Mouse (Mus musculus) common myeloid progenitor, adult 5-6 weeks (primary cell): ENCODE measurements around the gene Actr1a. TPM values are rescaled to one million over a fixed set of nuclear protein-coding genes. Genes with fewer than 3 reads are reported as not detected.

Experiments
- ATAC-seq: replicated peaks from 2 replicates; pipeline ENCODE4 v1.8.0; 2016; ENCODE audit warnings: low read depth, mild to moderate bottlenecking, moderate TSS enrichment, inconsistent platforms; ENCODE audit not compliant: poor library complexity, severe bottlenecking
- total RNA-seq: library from RNA; stranded (forward); fragments of 200-1000, 187-1606 nt; gene quantifications from 2 replicates; pipeline ENCODE4 v1.2.3, GENCODE M21; 2017

The Actr1a gene
- total RNA-seq, 1 experiment from 2014 or later, result 80.1 TPM

DNA sequence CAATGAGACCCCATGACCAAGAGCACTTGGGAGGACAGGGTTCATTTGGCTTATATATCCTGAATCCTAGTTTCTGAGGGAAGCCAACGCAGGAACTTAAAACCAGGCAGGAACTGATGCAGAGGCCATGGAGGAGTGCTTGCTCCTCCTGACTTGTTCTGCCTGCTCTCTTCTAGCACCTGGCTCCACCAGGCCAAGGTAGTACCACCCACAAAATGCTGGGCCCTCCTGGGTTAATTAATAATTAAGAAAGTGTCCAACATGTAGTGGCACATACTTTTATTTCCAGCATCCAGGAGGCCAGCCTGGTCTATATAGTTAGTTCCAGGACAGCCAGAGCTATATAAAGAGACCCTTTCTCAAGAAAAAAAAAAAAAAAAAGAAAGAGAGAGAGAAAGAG lies 8.5 kb upstream of the Actr1a start:
- no peak for ATAC-seq

DNA sequence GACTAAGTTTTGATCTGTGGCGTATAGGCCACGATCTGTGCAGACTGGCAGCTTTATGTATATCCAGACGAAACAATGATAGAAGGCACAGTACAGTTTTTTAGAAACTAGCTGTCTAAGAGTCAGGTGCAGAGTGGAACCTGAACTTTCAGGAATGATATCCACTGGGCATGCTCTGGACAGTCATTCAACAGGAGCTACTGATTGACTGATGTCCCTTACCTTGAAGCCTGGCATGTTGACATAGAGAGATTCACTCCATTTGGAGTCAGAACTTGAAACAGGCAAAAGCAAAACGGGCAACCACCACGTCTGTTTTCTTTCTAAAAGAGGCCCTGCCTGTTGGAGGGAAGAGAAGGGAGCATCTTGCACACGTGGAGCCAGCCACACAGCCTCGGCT lies 5.0 kb upstream of the Actr1a start:
- no peak for ATAC-seq

- ATAC-seq, result no peak
These were observed 4.3 kb upstream of the Actr1a start for GRCm38 (mm10) chr19:46399886-46400285.

DNA sequence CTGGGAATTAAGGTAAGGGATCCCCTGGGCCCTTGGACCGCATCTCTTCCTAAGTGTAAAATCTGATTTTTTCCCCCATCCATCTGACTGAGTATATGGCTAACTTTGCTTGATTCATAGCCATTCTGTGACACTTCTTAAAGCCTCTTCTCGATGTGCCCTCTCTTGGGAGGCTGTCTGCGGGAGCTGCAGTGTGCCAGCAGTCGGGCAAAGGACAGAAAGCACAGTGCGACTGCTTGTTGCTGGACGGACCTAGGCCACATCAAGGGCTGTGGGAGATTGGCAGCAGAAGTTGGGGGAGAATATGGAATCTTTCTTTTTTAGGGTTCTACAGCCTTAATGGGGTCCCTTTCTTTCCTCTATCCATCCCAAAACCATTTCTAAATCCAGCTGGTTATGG lies 3.8 kb upstream of the Actr1a start:
- no peak for ATAC-seq

DNA sequence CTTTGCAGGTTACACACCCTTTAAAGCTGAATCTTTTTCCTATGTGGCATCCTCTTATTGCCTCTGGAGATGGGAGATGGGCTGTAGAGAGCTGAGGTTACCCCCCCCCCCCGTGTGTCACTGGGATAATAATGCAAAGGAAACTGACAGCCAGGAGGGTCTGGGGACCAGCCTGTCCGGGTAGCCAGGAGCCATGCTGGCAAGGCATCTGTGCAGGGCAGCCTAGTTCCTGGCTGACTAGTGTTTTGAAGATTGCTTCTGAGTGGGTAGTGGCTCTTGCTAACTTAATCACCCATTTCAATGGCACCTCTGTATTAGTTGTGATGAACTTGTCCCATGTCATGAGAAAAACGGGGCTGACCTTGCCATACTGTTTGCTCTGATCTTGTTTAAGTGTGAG lies 2.9 kb upstream of the Actr1a start:
- no peak for ATAC-seq

DNA sequence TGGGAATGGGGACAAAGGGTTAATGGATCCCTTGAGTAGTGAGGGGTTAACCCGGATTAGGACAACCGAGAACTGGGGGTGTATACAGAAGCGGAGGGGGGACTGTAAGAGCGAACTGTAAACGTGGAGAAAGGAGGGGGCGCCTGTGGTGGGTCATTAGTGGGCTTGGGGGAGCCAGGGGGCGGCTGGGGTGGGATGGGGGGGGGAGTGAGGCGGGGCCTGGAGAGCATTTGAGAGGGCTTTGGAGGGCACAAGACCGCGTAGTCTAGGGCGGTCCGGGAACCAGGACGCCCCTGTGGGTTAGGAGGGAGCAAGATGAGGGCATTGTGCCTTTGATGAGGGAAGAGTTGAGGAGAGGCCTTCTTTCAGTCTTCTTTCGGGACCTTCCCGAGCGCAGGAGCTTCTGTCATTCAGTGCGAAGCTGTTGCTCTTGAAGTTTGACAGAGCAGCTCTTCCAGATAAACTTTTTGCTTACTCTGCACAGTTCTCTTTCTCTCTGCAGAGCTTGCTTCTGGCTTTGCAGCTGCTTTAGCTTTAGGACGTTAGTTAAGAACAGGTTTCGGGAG lies 2.0 kb upstream of the Actr1a start:
- ATAC-seq, result no peak

DNA sequence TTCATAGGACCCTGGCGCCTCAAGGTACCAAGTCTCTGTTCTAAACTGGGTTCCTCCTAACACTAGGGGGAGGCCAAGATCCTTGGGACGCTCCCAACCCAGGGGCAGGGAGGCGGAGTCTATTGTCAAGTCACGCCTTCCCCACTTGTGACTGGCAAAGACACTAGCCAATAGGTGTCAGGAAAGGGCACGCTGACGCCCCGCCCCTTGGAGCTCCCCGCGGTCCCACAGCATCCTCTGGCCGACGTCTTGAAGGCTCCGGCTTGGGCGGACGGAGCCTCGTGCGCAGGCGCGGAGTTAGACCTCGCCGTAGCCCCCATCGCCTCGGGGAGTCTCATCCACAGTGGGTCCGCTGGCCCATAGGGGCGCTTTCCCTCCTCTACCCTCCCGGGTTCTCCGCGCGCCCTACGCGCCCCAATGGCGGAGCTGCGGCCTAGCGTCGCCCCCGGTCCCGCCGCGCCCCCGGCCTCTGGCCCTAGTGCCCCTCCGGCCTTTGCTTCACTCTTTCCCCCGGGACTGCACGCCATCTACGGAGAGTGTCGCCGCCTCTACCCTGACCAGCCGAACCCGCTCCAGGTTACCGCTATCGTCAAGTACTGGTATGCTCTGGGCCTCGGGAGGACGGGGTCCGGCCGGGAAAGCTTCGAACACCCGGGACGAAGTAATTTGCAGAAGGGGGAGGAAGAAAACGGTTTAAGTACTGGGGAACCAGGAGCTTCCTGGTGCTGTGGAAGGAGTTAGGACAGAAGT lies 1.3 kb upstream of the Actr1a start, which contains the start of gene Sufu:
Sufu (plus strand) TSS at position 211 of the 750 bp plus-strand sequence.
- ATAC-seq, result peak; percentile 82

DNA sequence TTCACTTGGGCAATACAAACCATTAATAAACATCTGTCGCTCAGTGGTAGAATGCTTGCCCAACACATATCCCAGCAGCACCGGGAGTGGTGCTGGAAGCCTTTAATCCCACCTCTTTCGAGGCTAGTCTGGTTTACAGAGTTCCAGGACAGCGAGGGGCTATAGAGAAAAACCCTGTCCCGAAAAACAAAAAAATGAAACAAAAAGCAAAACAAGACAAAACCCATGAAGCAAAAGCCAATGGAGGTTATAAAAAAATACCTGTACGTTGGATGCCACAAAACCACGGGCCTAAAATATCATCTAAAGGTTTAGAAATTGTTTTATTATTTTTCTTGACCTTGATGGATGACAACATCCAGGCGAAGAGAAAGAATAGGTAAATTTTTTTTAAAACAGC lies 561 bp upstream of the Actr1a start:
- ATAC-seq, result no peak

GRCm38 (mm10) chr19:46394712-46395108 lies 838 bp downstream of the Actr1a start:
- ATAC-seq, result no peak

DNA sequence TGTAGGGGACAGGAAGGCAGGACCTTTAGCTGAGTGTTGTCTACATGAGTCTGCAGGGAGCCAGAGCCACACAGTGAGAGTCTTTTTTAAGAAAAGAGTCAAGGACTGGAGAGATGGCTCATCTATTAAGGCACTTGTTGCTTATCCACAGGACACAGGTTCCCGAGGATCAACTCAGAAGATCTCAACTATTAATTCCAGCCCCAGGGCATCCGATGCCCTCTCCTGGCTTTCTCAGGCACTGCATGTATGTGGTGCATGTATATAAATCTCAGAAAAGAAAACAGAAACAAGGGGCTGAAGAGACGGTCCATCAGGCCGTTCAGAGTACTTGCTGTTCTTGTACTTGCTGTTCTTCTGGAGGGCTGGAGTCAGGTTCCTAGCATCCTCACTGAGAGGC lies 3.5 kb downstream of the Actr1a start:
- ATAC-seq, result no peak

GRCm38 (mm10) chr19:46389872-46390271 lies 5.7 kb downstream of the Actr1a start:
- no peak for ATAC-seq

GRCm38 (mm10) chr19:46382275-46382674 lies 13.3 kb downstream of the Actr1a start:
- ATAC-seq, result no peak

- ATAC-seq, result no peak
These were observed 19.7 kb downstream of the Actr1a start for GRCm38 (mm10) chr19:46375891-46376290.

DNA sequence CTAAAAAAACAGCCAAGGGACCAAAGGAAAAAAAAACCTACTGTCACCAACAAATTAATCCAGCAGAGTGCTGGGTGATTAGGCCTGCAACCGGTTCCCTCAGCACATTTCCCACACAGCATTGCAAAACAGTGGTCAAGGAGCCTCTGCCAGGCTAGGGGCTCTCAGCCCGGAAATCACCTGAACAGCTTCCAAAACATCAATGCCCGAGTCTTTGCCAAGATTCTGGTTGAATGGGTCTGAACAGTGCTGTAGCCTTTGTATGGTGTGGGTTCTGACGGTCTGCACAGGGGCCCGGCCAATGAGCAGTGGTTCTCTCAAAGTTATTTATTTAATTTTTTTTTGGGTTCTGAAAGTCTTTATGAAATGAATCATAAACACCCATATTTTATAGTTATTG lies 20.1 kb downstream of the Actr1a start:
- no peak for ATAC-seq

- ATAC-seq, result no peak
These were observed 21.0 kb downstream of the Actr1a start for GRCm38 (mm10) chr19:46374477-46375088.

DNA sequence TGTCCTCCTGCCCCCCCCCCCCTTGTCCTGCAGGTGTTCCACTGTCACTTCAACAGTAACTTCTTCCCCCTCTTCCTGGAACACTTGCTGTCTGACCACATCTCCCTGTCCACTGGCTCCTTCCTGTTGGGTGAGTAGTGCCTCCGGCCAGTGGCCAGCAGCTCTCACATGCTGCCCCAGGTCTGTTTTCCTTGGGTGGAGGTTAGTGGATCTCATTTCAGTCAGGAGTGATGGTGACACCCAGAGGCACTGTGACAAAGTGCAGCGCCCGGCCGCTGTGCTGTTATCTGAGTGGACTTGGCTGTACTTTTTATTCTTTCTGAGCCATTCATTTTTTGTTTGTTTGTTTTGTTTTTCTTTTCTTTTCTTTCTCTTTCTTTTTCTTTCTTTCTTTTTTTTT lies 26.3 kb downstream of the Actr1a start:
- peak; percentile 91 for ATAC-seq

DNA sequence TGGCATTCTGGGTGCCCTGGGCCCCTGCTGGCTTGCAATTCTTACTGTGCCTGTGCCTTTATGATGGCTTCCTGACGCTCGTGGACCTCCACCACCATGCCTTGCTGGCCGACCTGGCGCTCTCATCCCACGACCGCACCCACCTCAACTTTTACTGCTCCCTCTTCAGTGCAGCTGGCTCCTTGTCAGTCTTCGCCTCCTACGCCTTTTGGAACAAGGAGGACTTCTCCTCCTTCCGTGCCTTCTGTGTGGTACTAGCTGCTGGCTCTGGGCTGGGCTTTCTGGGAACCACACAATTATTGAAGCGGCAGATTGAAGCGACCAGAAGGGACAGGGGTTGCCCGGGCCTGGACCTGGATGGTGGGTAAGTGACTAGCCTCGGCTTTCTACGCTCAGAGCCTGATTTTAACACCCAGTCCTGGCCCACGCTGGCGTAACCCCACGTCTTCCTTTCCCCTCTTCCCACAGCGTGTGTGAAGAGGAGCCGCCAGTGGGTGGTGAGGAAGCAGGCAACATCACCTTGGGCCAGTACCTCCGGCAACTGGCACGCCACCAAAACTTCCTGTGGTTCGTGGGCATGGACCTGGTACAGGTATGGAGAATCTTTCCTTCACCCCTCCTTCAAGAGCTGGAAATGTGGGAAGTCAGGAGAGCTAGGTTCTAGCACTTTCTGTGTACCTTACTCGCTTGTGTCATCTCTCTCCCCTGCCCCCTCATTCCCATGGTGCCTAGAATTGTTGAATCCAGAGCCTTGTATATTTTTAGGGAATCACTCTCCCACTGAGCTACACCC lies 27.6 kb downstream of the Actr1a start:
- no peak for ATAC-seq

DNA sequence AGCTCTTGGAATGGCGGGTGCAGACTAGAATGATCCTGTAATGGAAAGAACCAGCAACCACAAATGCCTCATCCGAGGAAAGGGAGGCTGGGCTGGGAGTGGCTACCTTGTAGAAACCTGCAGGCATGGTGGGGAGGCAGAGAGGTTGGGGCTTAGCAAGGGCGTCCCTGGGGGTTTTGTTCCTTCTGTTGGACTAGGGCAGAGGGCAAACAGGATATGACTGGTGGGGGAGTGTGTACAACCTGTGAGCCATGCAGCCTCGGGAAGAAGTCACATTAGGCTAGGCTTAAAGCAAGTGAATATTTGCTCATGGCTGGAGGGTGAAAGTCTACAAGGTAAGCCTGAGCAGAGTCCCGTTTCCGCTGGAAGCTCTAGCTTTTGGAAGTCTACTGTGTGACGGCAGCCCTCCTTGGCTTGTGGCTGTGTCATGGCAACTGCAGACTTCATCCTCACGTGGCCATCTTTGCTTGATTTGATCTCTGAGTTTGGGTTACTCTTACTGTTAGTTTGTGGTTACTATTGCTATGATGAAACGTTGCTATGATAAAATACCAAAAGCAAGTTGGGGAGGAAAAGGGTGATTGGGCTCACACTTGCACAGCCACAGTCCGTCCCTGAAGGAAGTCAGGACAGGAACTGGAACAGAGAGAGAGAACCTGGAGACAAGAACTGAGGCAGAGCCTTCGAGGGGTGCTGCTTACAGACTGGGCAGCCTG lies 32.1 kb downstream of the Actr1a start:
- peak; percentile 62 for ATAC-seq

- ATAC-seq, result no peak
These were observed 33.4 kb downstream of the Actr1a start for GRCm38 (mm10) chr19:46362104-46362503.

DNA sequence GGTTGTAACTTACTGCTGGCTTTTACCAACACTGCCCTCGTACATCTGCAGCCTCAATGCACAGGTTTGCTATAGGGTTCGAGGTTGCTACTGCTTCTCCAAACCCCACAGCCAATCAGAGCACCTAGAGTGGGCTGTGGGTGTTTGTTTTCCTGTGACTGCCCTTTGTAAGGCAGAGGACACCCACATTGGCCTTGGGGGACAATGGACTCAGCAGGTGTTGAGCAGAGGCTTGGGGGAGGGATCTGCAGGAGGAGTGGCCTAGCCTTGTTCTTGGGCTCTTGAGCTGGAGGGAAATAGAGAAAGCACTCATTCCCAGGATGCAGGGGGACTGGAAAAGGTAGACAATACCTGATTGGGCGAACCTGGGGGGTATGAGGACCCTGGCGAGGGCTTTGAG lies 37.2 kb downstream of the Actr1a start:
- peak; percentile 6 for ATAC-seq
